ENCODE assay signal across 14 mouse cellular contexts in genomic region chr11:108552997-108553622, GRCm38 (mm10).
DNase-seq lines count a peak whose midpoint lies in the region; ATAC-seq lines count a peak whose summit lies in the region.
"Had no signal": no experiment of that assay in that cellular context is flagged by ENCODE, and none has a peak within 500 bp of the region (broad histone marks: within the 10 kb centered on the region; RNA-seq: fewer than 3 reads in every experiment).

No protein-coding gene starts in this region.

- DNase-seq in lung, adult 18-20 months = no peak
- DNase-seq in embryo, embryonic 9.5 days (ENCODE audit: extremely low spot score) = peak; percentile 45
- DNase-seq in neural tube, embryonic 11.5 days (ENCODE audit: low spot score) = peak; percentile 33
- DNase-seq in layer of hippocampus, adult 11-12 months (ENCODE audit: low spot score) = no peak
- DNase-seq: heart, postnatal 14 days; kidney, postnatal 4 days; right cerebral cortex, postnatal 14 days; thymus, adult 2 months had no signal

- H3K4me1 ChIP-seq in lung, embryonic 15.5 days = no peaks in the 10 kb centered on the region
- H3K4me1 ChIP-seq in embryonic facial prominence, embryonic 15.5 days = peaks cover 7% of the 10 kb centered on the region; the same call in 1 of the 2 replicates
- H3K4me1 ChIP-seq in neural tube, embryonic 11.5 days (ENCODE audit: control insufficient read depth, insufficient read depth, low read length) = no peaks in the 10 kb centered on the region

- H3K9ac ChIP-seq in lung, embryonic 15.5 days = no peak overlapping the region
- H3K9ac ChIP-seq in embryonic facial prominence, embryonic 15.5 days = no peak overlapping the region
- no peak overlapping the region for H3K9ac ChIP-seq in neural tube, embryonic 11.5 days (ENCODE audit: low read length)

- H3K9me3 ChIP-seq in lung, embryonic 15.5 days = no peaks in the 10 kb centered on the region
- no peaks in the 10 kb centered on the region for H3K9me3 ChIP-seq in embryonic facial prominence, embryonic 15.5 days (replicated peaks)
- no peaks in the 10 kb centered on the region for H3K9me3 ChIP-seq in neural tube, embryonic 11.5 days (ENCODE audit: control insufficient read depth, low read length)

- peak overlapping the region; percentile 44 for H3K27ac ChIP-seq in lung, embryonic 15.5 days
- H3K27ac ChIP-seq in embryonic facial prominence, embryonic 15.5 days (replicated peaks) = peak overlapping the region; percentile 67
- no peak overlapping the region for H3K27ac ChIP-seq in neural tube, embryonic 11.5 days (ENCODE audit: low read depth, low read length)
- H3K27ac ChIP-seq: macrophage had no signal

- H3K4me3 ChIP-seq in lung, embryonic 15.5 days = no peak overlapping the region
- H3K4me3 ChIP-seq in embryonic facial prominence, embryonic 15.5 days (replicated peaks) = no peak overlapping the region
- H3K4me3 ChIP-seq in neural tube, embryonic 11.5 days (ENCODE audit: low read depth, low read length) = no peak overlapping the region

- peak; percentile 78; the same call in 1 of the 2 replicates for ATAC-seq in lung, embryonic 15.5 days (ENCODE audit: borderline replicate concordance, extremely low read depth, low FRiP score, low TSS enrichment)
- ATAC-seq in embryonic facial prominence, embryonic 15.5 days (ENCODE audit: insufficient number of reproducible peaks, low FRiP score, low TSS enrichment, low read depth) = no peak
- no peak for ATAC-seq in neural tube, embryonic 11.5 days (ENCODE audit: insufficient read depth, low FRiP score, low TSS enrichment)
- ATAC-seq in activated CD4-positive, CD25-positive, alpha-beta regulatory T cell, adult 4 months = no peak
- ATAC-seq: intestine, embryonic 16.5 days had no signal

- H3K4me2 ChIP-seq in lung, embryonic 15.5 days = no peak overlapping the region
- H3K4me2 ChIP-seq in embryonic facial prominence, embryonic 15.5 days (replicated peaks) = no peak overlapping the region; the same call in 1 of the 2 replicates
- no peak overlapping the region for H3K4me2 ChIP-seq in neural tube, embryonic 11.5 days (ENCODE audit: low read depth)
- H3K4me2 ChIP-seq: liver, embryonic 11.5 days had no signal

- no peaks in the 10 kb centered on the region for H3K36me3 ChIP-seq in lung, embryonic 15.5 days
- no peaks in the 10 kb centered on the region for H3K36me3 ChIP-seq in embryonic facial prominence, embryonic 15.5 days
- H3K36me3 ChIP-seq in neural tube, embryonic 11.5 days (ENCODE audit: control insufficient read depth, insufficient read depth, low read length) = no peaks in the 10 kb centered on the region

- no peaks in the 10 kb centered on the region for H3K27me3 ChIP-seq in lung, embryonic 15.5 days
- H3K27me3 ChIP-seq in embryonic facial prominence, embryonic 15.5 days = no peaks in the 10 kb centered on the region
- no peaks in the 10 kb centered on the region for H3K27me3 ChIP-seq in neural tube, embryonic 11.5 days (ENCODE audit: control insufficient read depth, insufficient read depth, low read length)

- 9% methylated on average over 4 of the region's 4 CpGs for WGBS in lung, embryonic 15.5 days
- 9% methylated on average over 4 of the region's 4 CpGs for WGBS in embryonic facial prominence, embryonic 15.5 days
- 12% methylated on average over 4 of the region's 4 CpGs for WGBS in neural tube, embryonic 11.5 days

Comparison
In these comparisons a context has a peak if more than half of its experiments do, and no peak if none do; other contexts are left out.
1. DNase-seq: peak in embryo, embryonic 9.5 days (single experiment) and neural tube, embryonic 11.5 days (single experiment); none in lung, adult 18-20 months (0 of 2) and layer of hippocampus, adult 11-12 months (single experiment).